Mouse (Mus musculus) lung, postnatal 36 days (tissue): Measurements from ENCODE around the gene Cd3d.
A peak's percentile ranks its signal among the peaks of the same experiment; 100 is the strongest.
"Not testable (repeated sequence)": the region's sequence is repeated elsewhere in the genome, so short reads cannot be mapped to it uniquely, and the experiment has no call there.

Source experiments
- DNase-seq: peaks from one replicate; pipeline ENCODE4 v3.0.0; 2022; ENCODE audit warnings: mixed read lengths

The Cd3d gene

DNA sequence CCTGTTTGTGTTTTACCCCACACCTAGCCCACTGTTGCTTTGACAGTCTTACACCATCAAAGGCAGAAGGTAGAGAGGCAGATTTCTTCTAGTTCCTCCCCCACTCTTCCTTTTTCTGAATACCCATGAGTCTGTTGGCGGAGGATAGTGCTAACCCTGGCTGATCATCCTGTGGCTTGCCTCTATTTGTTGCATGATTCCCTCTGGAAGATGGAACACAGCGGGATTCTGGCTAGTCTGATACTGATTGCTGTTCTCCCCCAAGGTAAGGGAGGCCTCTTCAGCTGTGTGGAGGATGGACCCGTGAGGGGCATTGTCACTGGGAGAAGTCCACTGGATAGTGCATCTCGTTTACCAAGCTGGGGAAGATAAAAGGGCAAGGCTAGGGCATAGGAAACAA, at the start of gene Cd3d:
Gene Cd3d (plus strand): TSS at position 111 of the 400 bp plus-strand sequence.
- DNase-seq: no peak

DNA sequence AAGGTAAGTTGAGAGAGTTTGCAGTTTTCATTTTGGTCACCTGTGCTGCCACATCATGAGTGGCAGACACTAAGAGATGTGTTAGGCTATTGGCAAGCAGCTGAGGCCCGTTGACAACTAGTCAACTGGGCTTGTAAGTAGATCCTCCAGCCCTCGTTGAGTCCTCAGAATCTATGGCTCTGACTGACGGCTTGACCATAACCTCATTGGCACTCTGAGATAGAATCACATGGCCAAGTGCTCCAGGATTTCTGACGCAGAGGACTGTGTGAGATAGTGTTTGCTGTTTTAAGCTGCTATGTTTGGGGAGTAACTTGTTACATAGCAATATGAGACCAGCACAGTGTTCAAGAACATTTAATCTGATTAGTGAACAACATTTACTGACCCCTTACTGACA, 39.8 kb upstream of the Cd3d start:
- no peak for DNase-seq

DNA sequence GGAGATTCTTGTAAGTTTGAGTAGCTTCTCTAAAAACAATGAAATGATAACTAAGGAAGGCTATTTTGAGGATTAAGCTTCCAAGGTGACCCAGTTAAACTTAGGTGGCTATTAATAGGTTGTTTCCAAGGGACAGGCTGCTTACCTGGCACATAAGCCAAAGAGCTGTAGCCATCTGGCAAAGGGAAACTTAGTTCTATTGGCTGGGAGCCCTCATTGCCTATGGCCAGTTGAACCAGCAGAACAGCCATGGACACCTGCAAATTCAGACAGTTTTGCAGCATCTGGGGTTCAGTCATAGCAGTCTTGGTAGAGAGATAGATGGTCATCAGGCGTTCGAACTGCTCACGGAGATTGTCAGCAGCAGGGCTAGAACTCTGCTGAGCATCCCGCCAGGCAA, 39.2 kb upstream of the Cd3d start:
- no peak for DNase-seq

DNA sequence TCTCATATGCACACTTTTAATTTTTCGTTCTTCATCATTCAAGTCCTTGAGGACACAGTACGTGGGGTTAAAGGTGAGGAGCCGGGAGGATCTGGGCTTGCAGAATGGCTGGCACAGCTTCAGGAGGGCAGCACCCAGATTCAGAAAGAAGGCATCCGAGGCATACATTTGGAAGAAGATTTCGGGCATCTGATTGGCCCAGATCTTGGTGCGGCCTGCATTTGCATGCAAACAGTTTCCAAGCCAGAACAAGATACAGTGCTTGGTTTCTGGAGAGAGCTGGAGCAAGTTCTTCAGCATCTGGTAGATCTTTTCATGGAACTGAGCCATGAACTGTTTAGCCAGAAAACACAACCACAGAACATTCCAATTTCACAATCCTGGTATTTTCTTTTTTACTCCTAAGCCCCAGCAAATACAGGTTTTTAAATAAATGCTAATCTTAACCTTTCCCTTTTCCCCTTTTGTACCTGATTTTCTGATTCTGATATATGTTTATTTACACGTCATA, 35.3 kb upstream of the Cd3d start:
- peak; percentile 47 for DNase-seq

GRCm38 (mm10) chr9:44947836-44948235, 33.8 kb upstream of the Cd3d start:
- no peak for DNase-seq

- no peak for DNase-seq
Measured at GRCm38 (mm10) chr9:44954432-44954831, 27.2 kb upstream of the Cd3d start.

- DNase-seq: peak; percentile 100
Measured at GRCm38 (mm10) chr9:44965126-44965832, 16.3 kb upstream of the Cd3d start, which contains the start of gene Ube4a. Ube4a (minus strand) TSS chr9:44965600.

GRCm38 (mm10) chr9:44965833-44966466, 15.6 kb upstream of the Cd3d start:
- DNase-seq: no peak

- peak; percentile 93 for DNase-seq
Measured at GRCm38 (mm10) chr9:44966815-44967242, 14.8 kb upstream of the Cd3d start.

DNA sequence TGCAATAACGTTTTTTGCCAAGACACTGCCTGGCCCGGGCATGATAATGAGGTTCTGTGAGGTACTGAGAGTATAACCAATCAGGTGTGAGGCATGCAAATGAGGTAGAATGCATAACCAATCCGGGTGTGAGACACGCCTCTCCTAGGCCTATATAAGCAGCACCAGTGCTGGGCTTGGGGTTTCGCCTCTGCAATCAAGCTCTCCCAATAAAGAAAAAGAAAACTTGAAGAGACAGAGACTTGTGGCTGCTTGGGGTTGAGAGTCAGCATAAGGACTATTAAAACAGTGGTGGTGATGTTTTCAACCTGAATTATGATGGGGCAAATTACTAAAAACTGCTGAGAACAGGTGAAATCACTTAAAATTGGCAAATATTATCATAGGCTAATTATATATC, 13.8 kb upstream of the Cd3d start:
- DNase-seq: not testable (repeated sequence)

DNA sequence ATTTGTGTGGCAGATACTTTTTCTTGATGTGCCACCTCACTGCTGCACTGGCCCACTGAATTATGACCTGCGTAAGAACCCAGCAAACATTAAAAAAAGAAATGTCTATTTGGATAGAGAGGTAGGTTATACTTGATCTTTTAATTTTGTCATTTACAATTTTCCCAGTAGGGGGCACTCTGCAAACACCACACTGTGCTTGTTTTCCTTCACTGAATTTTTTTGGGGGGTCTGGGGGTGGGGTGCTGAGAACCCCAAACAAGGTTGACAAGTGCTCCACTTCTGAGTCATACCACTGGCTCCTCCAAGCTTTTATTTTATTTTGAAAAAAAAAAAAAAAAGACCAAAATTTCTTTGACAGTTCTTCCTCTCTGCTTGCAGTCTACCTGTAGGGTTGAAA, 12.1 kb upstream of the Cd3d start:
- no peak for DNase-seq

GRCm38 (mm10) chr9:44977813-44978212, 3.8 kb upstream of the Cd3d start:
- DNase-seq: no peak

- DNase-seq: no peak
Measured at GRCm38 (mm10) chr9:44979806-44980205, 1.8 kb upstream of the Cd3d start.

DNA sequence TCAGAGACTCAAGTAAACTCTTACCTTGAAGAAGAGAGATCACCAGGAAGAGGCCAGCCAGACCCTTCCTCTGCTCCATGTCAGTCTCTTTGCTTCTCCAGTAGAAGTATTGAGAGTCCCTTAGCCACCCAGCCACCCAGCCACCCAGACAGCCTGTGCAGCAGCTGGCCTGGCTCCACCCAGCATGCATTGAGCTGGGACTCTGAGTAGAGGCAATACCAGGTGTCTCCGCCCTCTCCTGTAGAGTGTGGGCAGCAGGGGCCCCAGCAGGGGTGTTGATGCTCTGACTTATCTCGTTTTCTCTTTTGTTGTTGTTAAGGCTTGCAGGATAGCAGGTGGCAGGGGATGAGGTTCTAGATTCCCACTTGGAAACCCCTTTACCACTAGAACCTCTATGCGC, 1.3 kb upstream of the Cd3d start, which contains the start of gene Cd3g:
Gene Cd3g (minus strand): TSS at position 190 of the 400 bp plus-strand sequence.
- DNase-seq: peak; percentile 11

- no peak for DNase-seq
Measured at GRCm38 (mm10) chr9:44981104-44981503, 482 bp upstream of the Cd3d start.

GRCm38 (mm10) chr9:44982081-44982480, 495 bp downstream of the Cd3d start:
- DNase-seq: no peak

DNA sequence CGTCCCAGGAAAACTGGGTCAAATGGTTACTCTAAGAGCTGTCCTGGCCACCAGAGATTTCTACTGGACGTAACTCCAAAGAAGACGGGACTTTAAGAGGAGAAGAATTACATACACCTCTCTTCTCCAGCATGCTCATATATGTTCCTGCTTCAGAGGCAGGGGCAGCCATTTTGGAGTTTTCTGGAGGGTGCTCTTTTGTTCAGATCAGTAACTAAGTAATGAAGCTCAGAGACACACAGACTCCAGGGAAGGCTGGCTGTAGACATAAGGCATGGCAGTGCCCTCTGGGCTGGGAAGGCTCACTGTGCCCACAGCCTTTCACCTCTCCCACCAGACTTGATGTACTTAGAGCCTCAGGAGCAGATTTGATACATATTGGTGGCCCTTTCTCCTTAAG, 945 bp downstream of the Cd3d start:
- DNase-seq: no peak

- no peak for DNase-seq
Measured at GRCm38 (mm10) chr9:44983001-44983400, 1.4 kb downstream of the Cd3d start.

DNA sequence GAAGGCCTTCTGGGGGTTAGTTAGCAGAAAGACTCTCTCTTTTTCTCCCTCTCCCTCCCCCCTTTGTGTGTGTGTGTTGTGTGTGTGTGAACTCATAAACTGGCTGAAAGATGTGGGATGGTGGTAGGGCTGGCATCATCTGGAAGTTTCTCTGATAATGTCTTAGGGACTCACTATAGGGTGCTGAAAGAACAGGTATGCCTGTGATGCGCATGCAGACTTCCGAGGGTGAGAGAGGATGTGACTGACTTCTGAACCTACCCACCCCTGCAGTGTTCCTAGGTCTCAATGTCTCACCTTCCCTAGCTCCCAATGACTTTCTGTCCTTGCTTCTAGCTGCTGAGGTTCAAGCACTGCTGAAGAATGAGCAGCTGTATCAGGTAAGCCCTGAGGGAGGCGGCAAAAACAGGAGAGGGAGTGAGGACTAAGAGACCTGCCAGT, 4.2 kb downstream of the Cd3d start:
- DNase-seq: no peak

DNA sequence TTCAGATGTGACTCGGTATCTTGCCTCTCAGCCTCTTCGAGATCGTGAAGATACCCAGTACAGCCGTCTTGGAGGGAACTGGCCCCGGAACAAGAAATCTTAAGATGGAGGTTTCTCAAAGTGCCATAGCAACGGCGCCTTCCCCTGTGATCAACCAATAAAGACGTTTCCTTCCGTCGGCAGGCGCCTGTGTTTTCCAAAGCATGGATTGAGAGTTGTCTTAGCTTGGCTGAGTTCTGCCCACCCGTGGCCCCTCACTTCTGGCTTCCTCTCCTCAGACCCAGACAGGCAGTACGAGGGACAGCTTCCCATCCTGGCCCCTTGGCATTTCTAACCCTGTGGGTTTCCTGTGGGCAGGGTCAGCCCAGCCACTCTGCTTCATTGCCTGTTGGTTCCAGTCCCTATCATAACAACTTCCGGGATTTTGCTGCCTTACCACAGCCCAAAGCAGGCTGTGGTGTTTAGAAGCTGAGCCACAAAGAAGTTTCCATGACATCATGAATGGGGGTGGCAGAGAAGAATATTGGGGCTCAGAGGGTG, 4.7 kb downstream of the Cd3d start:
- DNase-seq: peak; percentile 72

- no peak for DNase-seq
Measured at GRCm38 (mm10) chr9:44986976-44987375, 5.4 kb downstream of the Cd3d start.

DNA sequence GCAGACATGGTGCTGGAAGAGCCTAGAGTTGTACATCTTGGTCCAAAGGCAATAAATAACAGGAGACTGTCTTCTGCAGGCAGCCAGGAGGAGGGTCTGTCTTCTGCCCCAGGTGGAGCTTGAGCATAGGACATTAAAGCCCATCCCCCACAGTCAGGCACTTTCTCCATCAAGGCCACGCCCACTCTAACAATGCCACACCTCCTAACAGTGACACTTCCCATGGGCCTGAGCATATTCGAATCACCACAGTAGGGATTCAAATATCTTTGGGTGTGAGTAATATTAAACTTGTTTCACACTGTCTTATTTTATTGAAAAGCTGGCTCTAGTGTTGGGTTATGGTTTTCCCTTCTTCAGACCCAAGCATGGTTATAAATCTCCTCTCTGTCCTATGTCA, 10.2 kb downstream of the Cd3d start:
- no peak for DNase-seq

DNA sequence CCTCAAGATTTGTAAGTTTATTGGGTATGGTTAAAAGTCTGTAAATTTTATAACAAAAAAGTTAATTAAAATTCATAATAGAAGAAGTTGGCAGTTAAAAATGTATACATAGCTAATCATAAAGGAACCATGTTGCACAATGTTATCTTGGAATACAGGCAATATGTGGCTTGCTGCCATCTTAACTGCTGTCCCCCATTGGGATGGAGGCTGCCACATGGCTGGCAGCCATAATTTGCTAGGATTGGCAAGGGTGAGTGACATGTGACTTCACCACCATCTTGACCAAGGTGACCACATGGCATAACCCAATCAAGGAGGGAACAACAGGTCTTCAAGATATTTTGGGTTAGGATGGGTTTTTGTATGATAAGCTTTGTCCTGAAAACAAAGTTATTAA, 10.7 kb downstream of the Cd3d start:
- DNase-seq: no peak

DNA sequence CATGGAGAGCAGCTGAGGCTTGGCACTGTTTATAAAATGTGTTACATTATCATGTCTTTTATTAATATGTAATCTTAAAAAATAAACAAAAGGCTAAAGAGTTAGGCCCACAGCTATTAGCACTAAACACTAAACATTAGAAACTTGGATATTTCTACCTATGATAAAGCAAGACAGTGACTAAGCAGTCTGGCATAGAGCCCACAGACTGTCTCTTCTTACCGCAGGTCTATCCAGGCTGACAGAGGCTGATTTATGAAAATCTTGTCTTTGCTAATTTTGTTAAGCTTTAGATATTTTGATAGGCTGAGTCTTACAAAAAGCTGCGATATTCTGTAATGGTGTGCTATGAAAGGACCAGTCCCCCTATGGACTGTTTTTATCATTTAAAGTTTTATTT, 11.7 kb downstream of the Cd3d start:
- DNase-seq: no peak
